Mouse (Mus musculus) intestine, embryonic 14.5 days (tissue): ENCODE results near the gene Disc1. TPM values are rescaled to one million over a fixed set of nuclear protein-coding genes. Genes with fewer than 3 reads are reported as not detected.

Source experiments
- ATAC-seq: fragments of 200-750 bp; cut with Nextera tagmentation; replicated peaks from 2 replicates; pipeline ENCODE4 v1.8.0; 2017; ENCODE audit warnings: low read depth, moderate number of reproducible peaks, moderate TSS enrichment, moderate library complexity; ENCODE audit not compliant: low FRiP score, low TSS enrichment
- DNase-seq: peaks from one replicate; pipeline ENCODE4 v3.0.0-alpha.2; 2018; ENCODE audit warnings: low spot score
- H3K27ac ChIP-seq: fragments of 300-500 bp; sonication (generic); 2 replicates; pipeline ENCODE4 v1.5.1; 2014; ENCODE audit warnings: low read depth, mild to moderate bottlenecking, control low read depth
- H3K27me3 ChIP-seq: fragments of 300-500 bp; sonication (generic); replicated peaks from 2 replicates; pipeline ENCODE4 v1.6.1; 2014; ENCODE audit warnings: low read length, control low read depth; ENCODE audit not compliant: control insufficient read depth, insufficient read depth
- H3K36me3 ChIP-seq: fragments of 300-500 bp; sonication (generic); 2 replicates; pipeline ENCODE4 v1.6.1; 2014; ENCODE audit warnings: low read length, control low read depth; ENCODE audit not compliant: control insufficient read depth, insufficient read depth
- H3K4me1 ChIP-seq: fragments of 300-500 bp; sonication (generic); replicated peaks from 2 replicates; pipeline ENCODE4 v1.6.1; 2014; ENCODE audit warnings: low read length, control low read depth, mixed read lengths; ENCODE audit not compliant: control insufficient read depth, insufficient read depth
- H3K4me2 ChIP-seq: fragments of 300-500 bp; sonication (generic); 2 replicates; pipeline ENCODE4 v1.6.1; 2014; ENCODE audit warnings: low read length
- H3K4me3 ChIP-seq: fragments of 300-500 bp; sonication (generic); 2 replicates; pipeline ENCODE4 v1.5.1; 2014; ENCODE audit warnings: low read depth, low read length, control low read depth, mixed read lengths
- H3K9ac ChIP-seq: fragments of 300-500 bp; sonication (generic); 2 replicates; pipeline ENCODE4 v1.6.1; 2014; ENCODE audit warnings: mild to moderate bottlenecking, low read length
- H3K9me3 ChIP-seq: fragments of 300-500 bp; sonication (generic); 2 replicates; pipeline ENCODE4 v1.6.1; 2016; ENCODE audit warnings: low read length, control low read depth; ENCODE audit not compliant: control insufficient read depth
- WGBS: fragments of 180-500 bp; shearing (Covaris S2); extraction: QIAGEN DNeasy Blood & Tissue Kit; methylation state at CpG from one replicate; pipeline ENCODE4 v1.1.7; 2014; 5-methylcytosine and 5-hydroxymethylcytosine counted together
- polyA plus RNA-seq: library from polyadenylated mRNA; unstranded; fragments of >200 nt; fragmentation: Nextera tagmentation; extraction: Ambion mirVana; gene quantifications from 2 replicates; pipeline ENCODE4 v1.2.1, GENCODE M21; 2014

The Disc1 gene
- polyA plus RNA-seq, 1 experiment from 2014 or later: 2.5 TPM

- H3K27ac ChIP-seq: no peak overlapping the region
- no peak for ATAC-seq
- H3K4me2 ChIP-seq: no peak overlapping the region
- peaks cover 5% of the 10 kb centered on the region; the same call in 1 of the 2 replicates for H3K9me3 ChIP-seq
- H3K36me3 ChIP-seq: peaks cover 30% of the 10 kb centered on the region
- no peak overlapping the region for H3K9ac ChIP-seq
- WGBS: 81% methylated on average over 15 of the region's 15 CpGs
- no peaks in the 10 kb centered on the region for H3K4me1 ChIP-seq
- H3K4me3 ChIP-seq: no peak overlapping the region
- no peaks in the 10 kb centered on the region for H3K27me3 ChIP-seq
- no peak for DNase-seq
Measured at GRCm38 (mm10) chr8:125038731-125039130, 15.3 kb upstream of the Disc1 start.

- H3K4me1 ChIP-seq: 0 out of 2 replicates have a peak, but pooled peaks cover 3% of the 10 kb centered on the region
- no peak overlapping the region for H3K9ac ChIP-seq
- H3K4me3 ChIP-seq: no peak overlapping the region
- WGBS: 42% methylated on average over 15 of the region's 15 CpGs
- H3K4me2 ChIP-seq: no peak overlapping the region
- 0 out of 2 replicates have a peak, but pooled peaks cover 15% of the 10 kb centered on the region for H3K36me3 ChIP-seq
- no peaks in the 10 kb centered on the region for H3K27me3 ChIP-seq
- H3K9me3 ChIP-seq: peaks cover 5% of the 10 kb centered on the region; the same call in 1 of the 2 replicates
- DNase-seq (no peak), ATAC-seq (no peak)
- no peak overlapping the region for H3K27ac ChIP-seq
Measured at GRCm38 (mm10) chr8:125040587-125041375, 13.2 kb upstream of the Disc1 start.

- ATAC-seq: no peak
Measured at GRCm38 (mm10) chr8:125041496-125041895, 12.5 kb upstream of the Disc1 start.

DNA sequence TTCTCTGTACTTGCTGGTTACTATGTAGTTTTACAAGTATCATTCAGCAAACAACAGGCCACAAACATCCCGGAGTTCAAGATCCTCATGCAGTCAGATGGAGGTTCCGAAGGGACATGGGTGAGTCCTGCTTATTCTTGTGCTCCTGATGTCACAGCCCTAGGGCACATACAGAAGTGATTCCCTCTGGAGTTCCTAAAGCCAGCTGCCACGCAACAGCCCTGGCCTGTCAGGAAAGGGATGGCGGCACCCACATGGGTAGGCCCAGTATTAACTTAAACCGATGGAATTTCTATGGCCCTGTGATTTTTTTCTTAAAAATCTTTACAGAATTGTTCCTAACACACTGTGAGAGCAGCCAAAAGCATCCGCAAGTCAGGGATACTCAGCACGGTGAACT is 10.6 kb upstream of the Disc1 start:
- Histone ChIP-seq H3K9me3 (peaks cover 5% of the 10 kb centered on the region; the same call in 1 of the 2 replicates), H3K4me3 (no peak overlapping the region), H3K36me3 (0 out of 2 replicates have a peak, but pooled peaks cover 8% of the 10 kb centered on the region), H3K27me3 (no peaks in the 10 kb centered on the region), H3K27ac (no peak overlapping the region), H3K4me2 (no peak overlapping the region), H3K9ac (no peak overlapping the region), H3K4me1 (0 out of 2 replicates have a peak, but pooled peaks cover 3% of the 10 kb centered on the region)
- DNase-seq (no peak), ATAC-seq (no peak)
- 73% methylated on average over 7 of the region's 7 CpGs for WGBS

More at GRCm38 (mm10) chr8:125041496-125041895, 12.5 kb upstream of the Disc1 start:
- peaks cover 5% of the 10 kb centered on the region; the same call in 1 of the 2 replicates for H3K9me3 ChIP-seq
- no peak overlapping the region for H3K4me3 ChIP-seq
- DNase-seq: no peak
- 0 out of 2 replicates have a peak, but pooled peaks cover 8% of the 10 kb centered on the region for H3K36me3 ChIP-seq
- WGBS: 49% methylated on average over 2 of the region's 2 CpGs
- H3K9ac ChIP-seq: no peak overlapping the region
- H3K27me3 ChIP-seq: no peaks in the 10 kb centered on the region
- 0 out of 2 replicates have a peak, but pooled peaks cover 3% of the 10 kb centered on the region for H3K4me1 ChIP-seq
- H3K4me2 ChIP-seq: no peak overlapping the region
- no peak overlapping the region for H3K27ac ChIP-seq

GRCm38 (mm10) chr8:125043935-125044334 is 10.1 kb upstream of the Disc1 start:
- ATAC-seq: no peak
- Histone ChIP-seq H3K4me2 (no peak overlapping the region), H3K36me3 (0 out of 2 replicates have a peak, but pooled peaks cover 5% of the 10 kb centered on the region), H3K27me3 (no peaks in the 10 kb centered on the region), H3K9ac (no peak overlapping the region), H3K9me3 (peaks cover 5% of the 10 kb centered on the region; the same call in 1 of the 2 replicates), H3K27ac (peak overlapping the region; percentile 54; the same call in 1 of the 2 replicates), H3K4me3 (no peak overlapping the region), H3K4me1 (0 out of 2 replicates have a peak, but pooled peaks cover 3% of the 10 kb centered on the region)
- WGBS: 27% methylated on average over 9 of the region's 9 CpGs
- no peak for DNase-seq

DNA sequence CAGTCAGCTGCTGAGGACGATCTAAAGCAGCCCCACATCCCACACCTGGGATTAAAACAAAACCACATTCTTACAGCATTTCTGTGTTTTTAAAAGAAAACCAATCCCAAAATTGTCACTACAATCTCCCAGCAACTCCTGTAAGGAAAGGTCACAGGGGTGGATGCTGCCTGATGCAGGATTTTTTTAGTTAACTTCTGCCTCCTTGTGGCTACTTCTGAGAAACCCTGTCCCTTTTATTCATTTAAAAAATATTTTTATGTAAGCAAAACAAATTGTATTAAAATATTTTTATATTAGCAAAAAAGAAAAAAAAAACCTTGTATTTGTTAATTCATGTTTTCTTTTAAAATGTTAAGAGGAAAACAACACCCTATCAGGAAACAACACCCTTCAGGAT is 8.2 kb upstream of the Disc1 start:
- H3K27ac ChIP-seq: no peak overlapping the region
- 90% methylated on average over 1 of the region's 1 CpGs for WGBS
- H3K27me3 ChIP-seq: no peaks in the 10 kb centered on the region
- no peaks in the 10 kb centered on the region for H3K36me3 ChIP-seq
- no peak for DNase-seq
- no peak overlapping the region for H3K9ac ChIP-seq
- no peaks in the 10 kb centered on the region for H3K9me3 ChIP-seq
- ATAC-seq: no peak
- H3K4me1 ChIP-seq: 0 out of 2 replicates have a peak, but pooled peaks cover 3% of the 10 kb centered on the region
- no peak overlapping the region for H3K4me3 ChIP-seq
- H3K4me2 ChIP-seq: no peak overlapping the region

GRCm38 (mm10) chr8:125049051-125049750 is 4.8 kb upstream of the Disc1 start:
- H3K4me3 ChIP-seq: no peak overlapping the region
- peaks cover 3% of the 10 kb centered on the region; the same call in 1 of the 2 replicates for H3K9me3 ChIP-seq
- H3K27me3 ChIP-seq: peaks cover 12% of the 10 kb centered on the region
- no peak for DNase-seq
- no peak overlapping the region for H3K9ac ChIP-seq
- 0 out of 2 replicates have a peak, but pooled peaks cover 5% of the 10 kb centered on the region for H3K4me1 ChIP-seq
- H3K36me3 ChIP-seq: no peaks in the 10 kb centered on the region
- 51% methylated on average over 5 of the region's 5 CpGs for WGBS
- H3K4me2 ChIP-seq: no peak overlapping the region
- no peak for ATAC-seq
- H3K27ac ChIP-seq: no peak overlapping the region

- Histone ChIP-seq H3K27ac (no peak overlapping the region), H3K36me3 (no peaks in the 10 kb centered on the region), H3K4me2 (no peak overlapping the region), H3K4me3 (no peak overlapping the region), H3K4me1 (0 out of 2 replicates have a peak, but pooled peaks cover 5% of the 10 kb centered on the region), H3K9ac (no peak overlapping the region), H3K27me3 (peaks cover 16% of the 10 kb centered on the region), H3K9me3 (peaks cover 3% of the 10 kb centered on the region; the same call in 1 of the 2 replicates)
- no peak for ATAC-seq
- DNase-seq: no peak
- 60% methylated on average over 6 of the region's 6 CpGs for WGBS
Measured at GRCm38 (mm10) chr8:125049826-125050225, 4.2 kb upstream of the Disc1 start.
